Mouse (Mus musculus) adipocyte (in vitro differentiated cells): ENCODE results near the gene Hist1h4f.
"Not testable (repeated sequence)": the region's sequence is repeated elsewhere in the genome, so short reads cannot be mapped to it uniquely, and the experiment has no call there.

Experiments used
- DNase-seq: peaks from one replicate; pipeline ENCODE4 v3.0.0-alpha.2; 2016; ENCODE audit warnings: low spot score

Gene Hist1h4f

DNA sequence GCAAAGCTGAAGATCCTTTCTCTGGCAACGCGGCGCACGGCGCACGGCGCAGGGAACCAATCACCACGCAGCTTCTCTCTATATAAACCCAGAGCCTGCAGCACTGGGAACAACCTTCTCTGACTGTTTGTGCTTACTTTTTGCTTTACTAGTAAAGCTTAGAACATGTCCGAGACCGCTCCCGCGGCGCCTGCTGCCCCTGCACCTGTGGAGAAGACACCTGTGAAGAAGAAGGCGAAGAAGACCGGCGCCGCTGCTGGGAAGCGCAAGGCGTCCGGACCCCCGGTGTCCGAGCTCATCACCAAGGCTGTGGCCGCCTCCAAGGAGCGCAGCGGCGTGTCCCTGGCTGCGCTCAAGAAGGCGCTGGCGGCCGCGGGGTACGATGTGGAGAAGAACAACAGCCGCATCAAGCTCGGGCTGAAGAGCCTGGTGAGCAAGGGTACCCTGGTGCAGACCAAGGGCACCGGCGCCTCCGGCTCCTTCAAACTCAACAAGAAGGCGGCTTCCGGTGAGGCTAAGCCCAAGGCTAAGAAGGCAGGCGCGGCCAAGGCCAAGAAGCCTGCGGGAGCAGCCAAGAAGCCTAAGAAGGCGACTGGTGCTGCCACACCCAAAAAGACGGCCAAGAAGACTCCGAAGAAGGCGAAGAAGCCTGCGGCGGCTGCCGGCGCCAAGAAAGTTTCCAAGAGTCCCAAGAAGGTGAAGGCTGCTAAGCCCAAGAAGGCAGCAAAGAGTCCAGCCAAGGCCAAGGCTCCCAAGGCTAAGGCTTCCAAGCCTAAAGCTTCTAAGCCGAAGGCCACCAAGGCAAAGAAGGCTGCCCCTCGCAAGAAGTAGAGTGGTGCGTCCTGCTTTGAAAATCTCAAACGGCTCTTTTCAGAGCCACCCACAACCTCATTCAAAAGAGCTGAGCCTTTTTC lies 3.7 kb upstream of the Hist1h4f start:
- DNase-seq = peak; percentile 90

DNA sequence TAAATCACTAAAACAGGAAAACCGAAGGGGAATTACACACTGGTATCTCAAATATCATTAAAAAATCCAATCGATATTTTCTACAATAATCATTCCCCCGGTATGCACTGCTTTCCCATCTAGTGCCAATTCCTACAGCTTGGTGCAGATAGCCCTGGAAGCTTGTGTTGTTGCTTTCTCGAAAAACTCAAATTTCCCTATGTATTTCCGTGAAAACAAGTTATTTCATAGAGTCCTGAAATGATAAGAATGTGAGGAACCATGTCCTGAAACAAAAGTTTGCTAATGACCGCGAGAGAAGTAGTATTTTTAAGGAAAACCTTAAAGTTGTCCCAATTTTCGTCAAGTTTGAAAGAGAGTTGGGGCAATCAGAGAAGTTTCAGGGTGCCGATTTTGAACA lies 2.9 kb upstream of the Hist1h4f start:
- no peak for DNase-seq

DNA sequence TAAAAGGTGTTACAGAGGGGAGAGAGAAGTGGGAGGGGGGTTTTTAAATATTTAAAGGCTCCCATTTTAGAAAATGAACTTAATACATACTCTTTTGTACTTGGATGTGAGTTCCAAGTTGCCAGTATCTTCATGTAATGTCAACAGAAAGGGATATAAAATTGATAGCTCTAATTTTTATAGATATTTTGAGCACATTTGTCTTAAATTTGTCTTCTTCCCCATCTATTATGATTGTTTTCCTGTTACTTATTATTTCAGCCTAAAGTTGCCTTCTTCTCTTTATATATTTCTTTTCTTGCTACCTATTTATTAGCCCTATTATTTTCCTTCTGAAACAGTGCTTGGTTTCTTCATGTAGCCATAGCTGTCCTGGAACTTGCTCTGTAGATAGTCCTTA lies 1.5 kb upstream of the Hist1h4f start, which contains the start of gene Hist1h1d:
Gene Hist1h1d, plus strand, starts transcription at position 301 of the 400 bp plus-strand sequence.
- DNase-seq = no peak

DNA sequence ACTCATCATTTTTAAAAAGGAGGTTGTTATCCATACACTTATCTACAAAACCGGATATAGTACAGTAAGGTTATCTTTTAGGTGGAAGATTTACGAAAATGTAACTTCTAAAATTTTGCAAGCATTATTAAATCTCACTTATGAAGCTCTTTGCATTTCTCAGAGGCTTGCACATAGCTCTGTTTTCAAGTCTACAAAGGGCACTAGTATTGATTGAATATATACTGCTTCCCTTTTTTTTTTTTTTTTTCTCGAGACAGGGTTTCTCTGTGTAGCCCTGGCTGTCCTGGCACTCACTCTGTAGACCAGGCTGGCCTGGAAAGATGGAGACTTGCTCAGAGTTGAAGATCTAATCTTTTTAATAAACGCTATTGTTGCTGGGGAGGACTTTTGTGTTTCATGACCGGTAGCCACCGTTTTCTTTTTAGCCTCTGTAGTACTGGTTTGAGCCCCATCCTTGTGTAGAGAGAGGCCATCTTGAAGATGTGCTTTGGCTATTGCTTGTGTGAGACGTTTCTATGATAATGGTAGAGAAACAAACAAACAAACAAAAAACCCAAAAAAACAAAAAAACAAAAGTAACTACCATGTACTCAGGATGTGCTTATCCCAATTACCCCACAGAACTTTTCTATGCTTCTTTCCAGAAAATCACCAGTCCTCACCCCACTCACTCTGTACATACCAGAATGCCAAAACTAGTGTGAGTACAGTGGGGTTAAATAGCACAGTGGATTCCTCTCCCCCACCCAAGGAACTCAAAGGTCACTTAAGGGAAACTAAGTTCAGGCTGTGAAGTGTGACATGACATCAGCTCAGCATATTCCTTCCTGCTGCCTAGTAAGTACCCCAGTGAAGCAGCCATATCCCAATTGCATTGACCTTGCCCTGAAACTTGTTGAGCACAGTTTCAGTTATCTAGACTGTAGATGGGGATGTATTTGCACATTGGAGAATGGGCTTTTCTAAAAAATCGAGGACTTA lies 775 bp upstream of the Hist1h4f start:
- DNase-seq = no peak

DNA sequence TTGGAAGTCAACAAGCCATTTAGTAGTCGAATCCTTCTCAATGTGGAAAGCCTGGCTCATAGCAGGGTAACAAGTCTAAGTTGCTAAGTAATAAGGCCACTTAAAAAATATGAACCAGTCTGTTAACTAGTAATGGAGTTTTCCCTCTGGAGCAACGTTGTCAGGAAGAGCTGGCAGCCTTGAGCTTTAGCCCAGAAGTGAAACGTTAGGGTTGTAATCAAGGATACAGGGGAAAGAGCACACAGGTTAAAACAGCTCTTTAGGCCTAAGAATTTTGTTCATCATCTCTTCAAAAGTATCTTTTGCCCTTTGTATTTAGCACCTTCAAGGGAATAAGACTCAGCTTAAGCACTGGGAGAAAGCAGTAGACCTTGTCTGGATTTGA lies 695 bp downstream of the Hist1h4f start:
- peak; percentile 49 for DNase-seq

DNA sequence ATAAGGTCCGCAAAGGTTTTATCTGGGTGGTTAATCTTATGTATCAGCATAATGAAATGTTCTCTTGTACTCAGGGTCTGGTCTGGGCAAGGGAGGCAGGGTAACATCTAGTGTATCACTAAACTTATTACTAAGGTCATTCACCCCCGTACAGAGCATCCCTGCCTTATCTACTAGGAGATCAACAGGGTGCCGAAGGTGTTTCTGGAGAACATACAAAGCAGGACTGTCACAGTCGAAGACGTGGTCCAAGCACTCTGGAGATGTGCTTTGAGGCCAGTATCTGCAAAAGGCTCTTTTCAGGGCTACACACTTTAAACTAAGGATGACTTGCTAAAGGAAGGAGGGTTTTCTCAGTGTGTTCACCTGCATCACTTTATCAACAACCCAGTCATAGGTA lies 4.8 kb downstream of the Hist1h4f start:
- no peak for DNase-seq

DNA sequence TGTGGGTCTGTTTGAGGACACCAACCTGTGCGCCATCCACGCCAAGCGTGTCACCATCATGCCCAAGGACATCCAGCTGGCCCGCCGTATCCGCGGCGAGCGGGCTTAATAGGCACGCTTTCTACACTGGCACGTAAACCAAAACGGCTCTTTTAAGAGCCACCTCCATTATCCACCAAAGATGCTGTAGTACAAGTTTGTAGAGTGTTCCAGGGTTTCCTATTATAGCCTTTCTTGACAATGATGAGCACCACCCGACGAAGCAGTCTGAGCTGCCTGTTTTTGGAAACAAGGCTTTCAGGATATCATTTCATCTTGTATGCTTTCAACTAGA lies 6.7 kb downstream of the Hist1h4f start:
- not testable (repeated sequence) for DNase-seq

DNA sequence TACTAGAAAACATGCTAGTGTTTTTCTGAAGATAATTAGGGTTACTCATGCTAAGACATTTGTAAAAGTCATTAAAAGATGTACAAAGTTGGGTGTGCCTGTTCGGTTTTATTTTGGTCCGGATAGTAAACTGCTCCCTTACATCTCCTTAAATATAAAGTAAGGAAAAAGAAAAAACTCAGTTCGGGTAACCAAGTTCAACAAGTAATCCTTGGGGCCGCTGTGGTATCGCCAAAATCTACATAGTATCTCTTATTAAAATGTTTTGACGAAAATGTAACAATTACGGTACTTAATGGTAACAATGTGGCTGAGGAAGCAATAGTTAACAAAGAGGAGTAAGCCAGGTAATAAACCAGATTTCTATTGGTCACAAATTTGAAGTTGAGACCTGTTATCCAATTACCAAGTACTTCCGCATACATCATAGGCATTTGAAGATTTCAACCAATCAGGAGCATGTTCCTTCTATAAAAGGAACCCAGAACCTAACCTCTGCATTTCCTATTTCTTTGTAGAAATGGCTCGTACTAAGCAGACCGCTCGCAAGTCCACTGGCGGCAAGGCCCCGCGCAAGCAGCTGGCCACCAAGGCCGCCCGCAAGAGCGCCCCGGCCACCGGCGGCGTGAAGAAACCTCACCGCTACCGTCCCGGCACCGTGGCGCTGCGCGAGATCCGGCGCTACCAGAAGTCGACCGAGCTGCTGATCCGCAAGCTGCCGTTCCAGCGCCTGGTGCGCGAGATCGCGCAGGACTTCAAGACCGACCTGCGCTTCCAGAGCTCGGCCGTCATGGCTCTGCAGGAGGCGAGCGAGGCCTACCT lies 7.3 kb downstream of the Hist1h4f start, which contains the start of gene Hist1h3f:
Gene Hist1h3f, plus strand, starts transcription at position 88 of the 822 bp plus-strand sequence.
- DNase-seq = peak; percentile 92

DNA sequence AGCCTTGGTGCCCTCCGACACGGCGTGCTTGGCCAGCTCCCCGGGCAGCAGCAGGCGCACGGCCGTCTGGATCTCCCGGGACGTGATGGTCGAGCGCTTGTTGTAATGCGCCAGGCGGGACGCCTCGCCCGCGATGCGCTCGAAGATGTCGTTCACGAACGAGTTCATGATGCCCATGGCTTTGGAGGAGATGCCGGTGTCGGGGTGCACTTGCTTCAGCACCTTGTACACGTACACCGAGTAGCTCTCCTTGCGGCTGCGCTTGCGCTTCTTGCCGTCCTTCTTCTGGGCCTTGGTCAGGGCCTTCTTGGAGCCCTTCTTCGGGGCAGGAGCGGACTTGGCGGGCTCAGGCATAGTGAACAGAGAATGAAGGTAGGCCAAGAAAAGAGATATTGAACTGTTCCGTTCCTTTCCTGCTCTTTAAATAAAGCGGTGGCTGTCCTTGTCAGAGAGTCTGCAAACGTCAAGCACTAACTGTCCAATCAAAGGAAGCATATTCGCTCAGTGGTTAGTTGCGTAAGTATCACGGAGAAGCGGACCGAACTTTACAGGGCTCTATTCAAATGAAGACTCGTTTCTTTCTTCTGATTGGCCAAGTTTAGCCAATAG lies 8.3 kb downstream of the Hist1h4f start, which contains the start of gene Hist1h2bh:
Gene Hist1h2bh, minus strand, starts transcription at position 394 of the 609 bp plus-strand sequence.
- peak; percentile 91 for DNase-seq

DNA sequence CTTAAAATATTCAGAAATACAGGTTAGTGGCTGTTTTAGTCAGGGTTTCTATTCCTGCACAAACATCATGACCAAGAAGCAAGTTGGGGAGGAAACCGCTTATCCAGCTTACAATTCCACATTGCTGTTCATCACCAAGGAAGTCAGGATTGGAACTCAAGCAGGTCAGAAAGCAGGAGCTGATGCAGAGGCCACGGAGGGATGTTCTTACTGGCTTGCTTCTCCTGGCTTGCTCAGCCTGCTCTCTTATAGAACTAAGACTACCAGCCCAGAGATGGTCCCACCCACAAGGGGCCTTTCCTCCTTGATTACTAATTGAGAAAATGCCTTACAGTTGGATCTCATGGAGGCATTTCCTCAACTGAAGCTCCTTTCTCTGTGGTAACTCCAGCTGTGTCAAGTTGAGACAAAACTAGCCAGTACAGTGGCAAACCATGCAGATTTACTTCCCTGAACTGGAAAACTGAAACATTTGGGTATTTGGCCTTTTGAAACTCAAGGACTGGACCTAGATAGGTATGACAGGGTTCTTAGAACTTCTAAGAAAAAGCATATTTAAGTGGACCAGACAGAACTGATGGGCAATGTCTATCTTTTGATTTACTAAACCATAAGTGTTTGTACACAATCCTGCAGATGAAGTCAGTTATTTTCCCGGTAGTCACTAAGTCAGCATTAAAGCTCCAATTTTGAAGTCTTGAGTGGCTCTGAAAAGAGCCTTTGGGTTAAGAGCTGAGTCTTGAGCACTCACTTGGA lies 9.0 kb downstream of the Hist1h4f start:
- not testable (repeated sequence) for DNase-seq

DNA sequence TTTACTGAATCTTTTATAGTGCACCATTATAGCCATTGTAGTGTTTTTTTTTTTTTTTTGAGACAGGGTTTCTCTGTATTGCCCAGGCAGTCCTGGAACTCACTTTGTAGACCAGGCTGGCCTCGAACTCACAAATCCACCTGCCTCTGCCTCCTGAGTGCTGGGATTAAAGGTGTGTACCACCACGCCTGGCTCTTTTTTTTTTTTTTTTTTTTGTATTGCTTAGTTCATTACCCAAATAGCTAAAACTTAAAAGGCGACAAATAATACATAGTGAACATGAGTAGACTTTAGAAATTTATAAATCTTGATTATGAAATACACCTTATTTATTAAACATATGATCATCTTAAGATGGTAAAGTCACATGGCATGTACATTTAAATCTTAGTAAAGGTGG lies 10.0 kb downstream of the Hist1h4f start:
- DNase-seq = no peak

DNA sequence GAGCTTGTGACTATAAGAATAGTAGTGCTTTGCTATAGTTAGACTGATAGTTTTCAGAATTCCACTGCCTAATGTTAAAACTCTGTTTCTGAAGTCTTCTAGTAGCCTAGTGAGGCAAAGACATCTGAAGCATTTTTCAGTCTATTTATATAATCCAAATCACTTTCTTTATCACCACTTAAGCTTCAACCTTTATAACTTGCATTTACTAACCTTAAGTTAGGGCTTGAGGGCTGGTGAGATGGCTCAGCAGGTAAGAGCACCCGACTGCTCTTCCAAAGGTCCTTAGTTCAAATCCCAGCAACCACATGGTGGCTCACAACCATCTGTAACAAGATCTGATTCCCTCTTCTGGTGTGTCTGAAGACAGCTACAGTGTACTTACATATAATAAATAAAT lies 11.6 kb downstream of the Hist1h4f start:
- DNase-seq = not testable (repeated sequence)

DNA sequence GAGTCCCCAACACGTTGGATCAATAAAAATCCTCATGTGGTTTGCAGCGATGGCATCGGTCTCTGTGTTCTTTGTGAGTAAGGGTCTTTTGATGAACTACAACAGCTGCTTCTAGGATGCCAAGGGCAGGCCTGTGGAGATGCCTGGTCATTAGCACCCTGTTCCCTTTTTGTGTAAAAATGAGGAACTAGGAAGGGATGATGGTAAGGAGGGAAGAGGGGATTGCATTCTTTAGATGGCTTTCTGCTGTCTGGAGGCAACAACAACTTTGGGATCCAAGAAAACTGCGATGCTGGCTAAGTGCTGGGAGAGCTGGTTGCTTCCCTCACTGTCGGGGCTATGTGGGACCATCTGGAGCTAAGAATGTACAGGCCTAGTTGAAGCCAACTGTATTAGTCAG lies 13.2 kb downstream of the Hist1h4f start:
- DNase-seq = no peak

DNA sequence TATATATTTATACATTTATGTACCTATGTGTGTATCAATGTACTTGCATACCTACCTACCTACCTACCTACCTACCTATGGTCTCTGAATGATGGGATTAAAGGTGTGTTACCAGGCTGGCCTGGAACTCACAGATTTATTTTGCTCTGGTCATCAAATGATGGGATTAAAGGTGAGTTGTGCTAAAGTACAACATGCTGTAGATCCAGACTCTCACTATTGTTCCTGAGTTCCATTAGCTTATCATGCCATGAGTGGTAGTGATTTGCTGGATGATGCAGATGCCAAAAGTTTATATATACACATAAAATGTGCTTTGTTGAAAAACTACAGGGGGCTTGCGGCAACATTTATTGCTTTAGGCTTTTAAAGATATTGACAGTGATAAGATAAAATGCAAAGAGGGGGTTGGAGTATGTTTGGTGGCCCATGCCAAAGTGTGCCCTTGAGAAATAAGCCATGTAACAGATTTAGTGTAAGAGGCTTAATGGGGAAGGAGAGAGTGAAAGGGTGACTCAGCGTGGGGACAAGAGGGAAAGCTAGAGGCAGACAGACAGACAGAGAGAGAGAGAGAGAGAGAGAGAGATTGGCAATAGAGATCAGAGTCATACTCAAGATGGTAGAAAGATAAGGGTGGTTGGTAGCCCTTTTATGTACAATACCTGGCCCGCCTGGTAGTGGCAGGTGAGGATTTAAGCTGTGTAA lies 14.3 kb downstream of the Hist1h4f start:
- DNase-seq = no peak

DNA sequence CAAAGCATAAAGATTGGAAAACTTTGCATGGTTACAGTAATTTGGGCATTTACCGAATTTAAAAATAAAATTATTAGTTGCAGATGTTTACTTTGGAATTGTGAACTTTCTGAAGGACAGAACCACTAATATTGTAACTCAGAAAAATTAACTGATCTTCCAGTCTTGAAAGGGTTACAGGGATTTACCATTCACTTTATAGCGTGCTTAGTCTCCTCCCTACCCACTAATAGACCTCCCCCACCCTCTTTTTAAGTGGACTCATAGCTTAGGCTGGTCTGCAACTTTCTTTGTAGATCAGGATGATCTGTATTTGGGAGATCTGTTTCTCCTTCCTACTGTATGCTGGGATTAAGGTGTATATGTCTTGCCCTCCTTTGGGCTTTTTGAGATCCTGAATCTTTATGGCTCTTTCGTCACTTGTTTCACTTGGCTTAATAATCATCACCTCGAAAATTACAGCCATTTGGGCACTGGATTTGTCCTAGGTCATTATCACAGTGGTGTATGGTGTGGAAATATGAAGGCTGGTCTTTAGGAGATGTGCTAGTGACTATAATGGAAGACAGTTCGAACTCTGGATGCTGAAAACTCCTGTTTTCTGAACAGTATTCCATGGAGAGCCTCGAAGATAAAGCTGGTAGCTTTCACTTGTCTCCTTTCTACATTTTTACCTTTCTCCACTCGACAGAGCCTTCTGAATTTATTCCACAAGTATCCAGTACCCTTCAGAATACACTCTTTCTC lies 15.2 kb downstream of the Hist1h4f start:
- DNase-seq = no peak

DNA sequence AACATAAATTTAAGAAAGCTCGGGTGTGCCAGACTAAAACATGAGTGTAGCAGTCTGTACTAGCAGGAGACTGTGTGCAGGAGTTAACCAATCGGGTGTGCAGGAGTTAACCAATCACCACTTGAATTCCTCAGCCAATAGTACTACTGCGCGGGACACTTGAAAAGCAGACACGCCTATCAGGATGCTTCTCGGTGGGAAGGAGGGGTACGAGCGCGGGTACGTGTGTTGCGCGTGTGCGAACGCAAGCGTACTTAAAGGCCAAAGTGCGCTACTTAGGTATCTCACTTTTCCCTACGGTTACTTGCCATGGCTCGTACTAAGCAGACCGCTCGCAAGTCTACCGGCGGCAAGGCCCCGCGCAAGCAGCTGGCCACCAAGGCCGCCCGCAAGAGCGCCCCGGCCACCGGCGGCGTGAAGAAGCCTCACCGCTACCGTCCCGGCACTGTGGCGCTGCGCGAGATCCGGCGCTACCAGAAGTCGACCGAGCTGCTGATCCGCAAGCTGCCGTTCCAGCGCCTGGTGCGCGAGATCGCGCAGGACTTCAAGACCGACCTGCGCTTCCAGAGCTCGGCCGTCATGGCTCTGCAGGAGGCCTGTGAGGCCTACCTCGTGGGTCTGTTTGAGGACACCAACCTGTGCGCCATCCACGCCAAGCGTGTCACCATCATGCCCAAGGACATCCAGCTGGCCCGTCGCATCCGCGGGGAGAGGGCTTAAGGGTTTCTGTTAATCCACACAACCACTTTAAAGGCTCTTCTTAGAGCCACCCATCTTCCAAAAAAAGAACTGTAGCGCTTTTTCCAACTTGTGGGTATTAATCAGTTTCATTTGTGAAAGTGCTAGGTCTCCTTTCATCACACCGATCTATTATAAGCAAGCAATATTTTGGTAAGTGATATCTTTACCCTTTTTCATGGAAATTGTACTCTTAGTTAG lies 16.0 kb downstream of the Hist1h4f start, which contains the start of gene Hist1h3g:
Gene Hist1h3g, plus strand, starts transcription at position 286 of the 939 bp plus-strand sequence.
- peak; percentile 92 for DNase-seq

DNA sequence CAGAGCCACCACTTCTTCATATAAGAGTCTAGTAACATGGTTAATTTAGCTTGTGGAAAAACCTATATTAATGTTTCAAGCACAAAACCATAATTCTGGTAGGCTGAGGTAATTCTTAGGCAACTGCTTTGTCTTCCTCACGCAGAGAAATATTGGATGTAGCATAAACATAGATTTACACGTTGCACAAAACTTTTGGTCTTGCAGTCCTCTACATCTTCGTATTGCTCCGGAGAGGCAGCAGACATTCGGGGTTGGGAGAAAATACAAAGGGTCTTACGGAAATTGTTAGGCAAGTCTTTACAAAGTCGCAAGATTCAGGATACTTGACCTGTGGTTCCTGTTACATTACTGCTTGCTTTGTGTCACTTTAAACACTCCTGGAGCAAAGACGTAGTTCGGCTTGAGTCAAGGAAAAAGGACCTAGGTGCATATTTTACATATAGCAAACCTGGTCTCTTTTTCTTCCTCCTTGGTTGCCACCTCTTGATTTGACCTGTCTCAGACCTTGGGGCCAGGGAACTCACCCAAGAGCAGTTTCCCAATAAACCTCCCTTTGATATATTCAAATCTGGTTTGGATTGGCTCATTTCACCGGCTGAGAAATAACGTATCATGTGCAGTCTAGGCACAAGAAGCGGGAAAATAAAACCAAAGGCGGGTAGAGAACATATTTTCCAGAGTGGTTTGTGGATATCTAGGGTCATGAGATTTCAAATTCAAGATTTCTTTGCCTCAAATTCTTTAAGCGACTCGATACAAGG lies 16.9 kb downstream of the Hist1h4f start:
- DNase-seq = no peak
